Mouse (Mus musculus) MEL (cell line): Measurements from ENCODE around the gene Erf. TPM values are rescaled to one million over a fixed set of nuclear protein-coding genes. Genes with fewer than 3 reads are reported as not detected.
A peak's percentile ranks its signal among the peaks of the same experiment; 100 is the strongest.

Source experiments
- DNase-seq: peaks from one replicate; pipeline ENCODE4 v3.0.0; 2011; ENCODE audit warnings: low read depth, low spot score
- H3K27ac ChIP-seq: 2 replicates; pipeline ENCODE4 v1.5.1; 2012; ENCODE audit warnings: low read depth, mild to moderate bottlenecking, control low read depth, low read length, moderate library complexity; ENCODE audit not compliant: control insufficient read depth
- H3K27me3 ChIP-seq, 2 experiments: fragments of 150-350 bp in 1 of 2; sonication (generic) in 1 of 2; 2 replicates each; pipeline ENCODE4 v1.6.1; 2012; ENCODE audit warnings: low read length in 2 of 2, mild to moderate bottlenecking in 2 of 2, improper control_type of control experiment in 1 of 2, moderate library complexity in 1 of 2; ENCODE audit not compliant: insufficient read depth in 2 of 2, control insufficient read depth in 1 of 2
- H3K36me3 ChIP-seq, 2 experiments: 2 replicates each; pipeline ENCODE4 v1.6.1; 2012 to 2014; ENCODE audit warnings: low read length in 2 of 2, improper control_type of control experiment in 1 of 2, inconsistent platforms in 1 of 2, mild to moderate bottlenecking in 1 of 2; ENCODE audit not compliant: insufficient read depth in 2 of 2, control insufficient read depth in 1 of 2
- H3K4me1 ChIP-seq, 2 experiments: fragments of 150-350 bp in 1 of 2; sonication (generic) in 1 of 2; 2 replicates each; pipeline ENCODE4 v1.6.1; 2012; ENCODE audit warnings: low read length in 2 of 2, improper control_type of control experiment in 1 of 2, mild to moderate bottlenecking in 1 of 2; ENCODE audit not compliant: insufficient read depth in 2 of 2, control insufficient read depth in 1 of 2
- H3K4me3 ChIP-seq, 2 experiments: fragments of 150-350 bp in 1 of 2; sonication (generic) in 1 of 2; 2 replicates each; pipeline ENCODE4 v1.5.1; 2012; ENCODE audit warnings: low read depth in 2 of 2, low read length in 2 of 2, mild to moderate bottlenecking in 2 of 2, moderate library complexity in 2 of 2, control low read depth in 1 of 2, improper control_type of control experiment in 1 of 2; ENCODE audit not compliant: control insufficient read depth in 1 of 2, insufficient read depth in 1 of 2
- H3K79me2 ChIP-seq: 2 replicates; pipeline ENCODE4 v1.6.1; 2012; ENCODE audit warnings: mild to moderate bottlenecking, low read length, moderate library complexity; ENCODE audit not compliant: control insufficient read depth, poor library complexity, insufficient read depth
- H3K9ac ChIP-seq: 2 replicates; pipeline ENCODE4 v1.6.1; 2012; ENCODE audit warnings: low read depth, mild to moderate bottlenecking, control low read depth, low read length, moderate library complexity; ENCODE audit not compliant: control insufficient read depth, poor library complexity, severe bottlenecking
- H3K9me3 ChIP-seq: fragments of 150-350 bp; sonication (generic); replicated peaks from 2 replicates; pipeline ENCODE4 v1.6.1; 2012; ENCODE audit warnings: mild to moderate bottlenecking, low read length, improper control_type of control experiment, moderate library complexity; ENCODE audit not compliant: insufficient read depth
- EP300 ChIP-seq, 2 experiments: IDR thresholded peaks; 2 replicates each; pipeline ENCODE4 v1.6.1; 2011; ENCODE audit warnings: improper control_type of control experiment in 2 of 2, low read length in 2 of 2, low read depth in 1 of 2, mild to moderate bottlenecking in 1 of 2
- ETS1 ChIP-seq: IDR thresholded peaks from 2 replicates; pipeline ENCODE4 v1.6.1; 2012; ENCODE audit warnings: low read depth, mild to moderate bottlenecking, inconsistent platforms, low read length, improper control_type of control experiment, moderate library complexity
- GABPA ChIP-seq: IDR thresholded peaks from 2 replicates; pipeline ENCODE4 v1.6.1; 2012; ENCODE audit warnings: low read depth, mild to moderate bottlenecking, inconsistent platforms, low read length, improper control_type of control experiment, moderate library complexity
- MAFK ChIP-seq: IDR thresholded peaks from 2 replicates; pipeline ENCODE4 v1.6.1; 2011; ENCODE audit warnings: low read depth, mild to moderate bottlenecking, low read length, improper control_type of control experiment, borderline replicate concordance
- MAZ ChIP-seq: IDR thresholded peaks from 2 replicates; pipeline ENCODE4 v1.6.1; 2012; ENCODE audit warnings: low read depth, mild to moderate bottlenecking, inconsistent platforms, low read length, improper control_type of control experiment
- MXI1 ChIP-seq: IDR thresholded peaks from 2 replicates; pipeline ENCODE4 v1.6.1; 2011; ENCODE audit warnings: mild to moderate bottlenecking, low read depth, low read length, improper control_type of control experiment
- MYB ChIP-seq: IDR thresholded peaks from 2 replicates; pipeline ENCODE4 v1.6.1; 2011; ENCODE audit warnings: mild to moderate bottlenecking, low read depth, low read length, improper control_type of control experiment
- POLR2AphosphoS2 ChIP-seq: IDR thresholded peaks from 2 replicates; pipeline ENCODE4 v1.6.1; 2011; ENCODE audit warnings: low read length, improper control_type of control experiment
- POLR2AphosphoS5 ChIP-seq: IDR thresholded peaks from 2 replicates; pipeline ENCODE4 v1.6.1; 2012; ENCODE audit warnings: low read depth, borderline replicate concordance, mild to moderate bottlenecking, inconsistent platforms, low read length, moderate library complexity, mixed read lengths
- RCOR1 ChIP-seq: IDR thresholded peaks from 2 replicates; pipeline ENCODE4 v1.6.1; 2012; ENCODE audit warnings: low read depth, mild to moderate bottlenecking, inconsistent platforms, low read length, improper control_type of control experiment
- TBP ChIP-seq: IDR thresholded peaks from 2 replicates; pipeline ENCODE4 v1.8.0; 2011; ENCODE audit warnings: low read depth, low read length, improper control_type of control experiment
- TCF12 ChIP-seq: IDR thresholded peaks from 2 replicates; pipeline ENCODE4 v1.6.1; 2014; ENCODE audit warnings: low read depth, mild to moderate bottlenecking, inconsistent platforms, low read length, improper control_type of control experiment, moderate library complexity
- UBTF ChIP-seq: IDR thresholded peaks from 2 replicates; pipeline ENCODE4 v1.6.1; 2012; ENCODE audit warnings: low read depth, mild to moderate bottlenecking, inconsistent platforms, low read length, improper control_type of control experiment, moderate library complexity, borderline replicate concordance; ENCODE audit not compliant: insufficient read depth
- ZNF384 ChIP-seq: IDR thresholded peaks from 2 replicates; pipeline ENCODE4 v1.6.1; 2012; ENCODE audit warnings: low read depth, mild to moderate bottlenecking, inconsistent platforms, low read length, improper control_type of control experiment
- polyA plus RNA-seq, 2 experiments: library from polyadenylated mRNA; stranded (reverse) in 1 of 2; unstranded in 1 of 2; fragments of >175 nt in 1 of 2; fragments of >200 nt in 1 of 2; gene quantifications; 2 replicates each; pipeline versions ENCODE4 v1.2.1 to v1.2.4; 2012; ENCODE audit warnings: low replicate concordance in 2 of 2, low read depth in 1 of 2; ENCODE audit not compliant: insufficient read length in 2 of 2, insufficient read depth in 1 of 2, missing spikeins in 1 of 2
- total RNA-seq: library from RNA; depleted of rRNA; stranded (reverse); fragments of 300-350 nt; gene quantifications from 2 replicates; pipeline ENCODE4 v1.2.3, GENCODE M21; 2012

Erf gene
- total and polyA plus RNA-seq, 3 experiments, result 24.6 to 33.2 TPM; not detected in 1

GRCm38 (mm10) chr7:25209161-25209622 is 41.4 kb downstream of the Erf start:
- Histone ChIP-seq H3K4me3 (no peak overlapping the region), H3K4me1 (peaks cover 3 to 29% of the 10 kb centered on the region in 2 experiments), H3K9ac (no peak overlapping the region), H3K79me2 (peaks cover 3% of the 10 kb centered on the region; the same call in 1 of the 2 replicates), H3K27ac (no peak overlapping the region), H3K36me3 (peaks cover 8 to 16% of the 10 kb centered on the region in 2 experiments), H3K27me3 (no peaks in the 10 kb centered on the region), H3K9me3 (no peaks in the 10 kb centered on the region)
- peak; percentile 37 for DNase-seq
- TF ChIP-seq RCOR1 (no peak), TCF12 (no peak), GABPA (no peak)

- Histone ChIP-seq H3K9ac (no peak overlapping the region), H3K4me3 (no peak overlapping the region), H3K79me2 (no peaks in the 10 kb centered on the region), H3K36me3 (peaks cover 0 to 8% of the 10 kb centered on the region in 2 experiments; a peak in 3 of 4 replicates), H3K9me3 (no peaks in the 10 kb centered on the region), H3K27me3 (no peaks in the 10 kb centered on the region), H3K27ac (no peak overlapping the region), H3K4me1 (peaks cover 0 to 10% of the 10 kb centered on the region in 2 experiments; a peak in 2 of 4 replicates)
- DNase-seq, result no peak
- TF ChIP-seq MXI1 (no peak), ETS1 (no peak), ZNF384 (no peak), MYB (no peak), MAZ (no peak)
Measured at GRCm38 (mm10) chr7:25206094-25206830, 44.3 kb downstream of the Erf start.

GRCm38 (mm10) chr7:25205355-25206093 is 45.0 kb downstream of the Erf start:
- Histone ChIP-seq H3K9me3 (no peaks in the 10 kb centered on the region), H3K36me3 (peaks cover 0 to 8% of the 10 kb centered on the region in 2 experiments; a peak in 3 of 4 replicates), H3K4me1 (peaks cover 0 to 10% of the 10 kb centered on the region in 2 experiments; a peak in 2 of 4 replicates), H3K27me3 (no peaks in the 10 kb centered on the region), H3K79me2 (no peaks in the 10 kb centered on the region), H3K9ac (no peak overlapping the region), H3K27ac (no peak overlapping the region), H3K4me3 (no peak overlapping the region)
- no peak for TF ChIP-seq RCOR1
- TF ChIP-seq POLR2AphosphoS5, result no peak
- TF ChIP-seq TCF12, result no peak
- no peak for TF ChIP-seq EP300 (IDR thresholded peaks at IDR 0.05; ENCODE audit: low read depth in 1 of 2, low read length in 2 of 2)
- no peak for TF ChIP-seq TBP
- no peak for TF ChIP-seq POLR2AphosphoS2
- TF ChIP-seq MAZ, result no peak
- TF ChIP-seq ETS1, result no peak
- no peak for TF ChIP-seq UBTF
- TF ChIP-seq MAFK, result no peak
- DNase-seq, result no peak
